Mouse (Mus musculus) liver, embryonic 14.5 days (tissue): Measurements from ENCODE around the gene Mrpl10. TPM values are rescaled to one million over a fixed set of nuclear protein-coding genes. Genes with fewer than 3 reads are reported as not detected.

Source experiments
- ATAC-seq: fragments of 200-750 bp; cut with Nextera tagmentation; 2 replicates; pipeline ENCODE4 v1.8.0; 2017; ENCODE audit warnings: moderate number of reproducible peaks, mild to moderate bottlenecking, moderate library complexity; ENCODE audit not compliant: insufficient read depth
- DNase-seq, 3 experiments: peaks; one replicate each; pipeline ENCODE4 v3.0.0-alpha.2; 2012 to 2013; ENCODE audit warnings: low read depth in 3 of 3, low spot score in 3 of 3
- H3K27ac ChIP-seq: fragments of 300-500 bp; sonication (generic); 2 replicates; pipeline ENCODE4 v1.5.1; 2014; ENCODE audit warnings: moderate library complexity, mild to moderate bottlenecking, control low read depth, inconsistent platforms
- H3K27me3 ChIP-seq: fragments of 300-500 bp; sonication (generic); 2 replicates; pipeline ENCODE4 v1.6.1; 2014; ENCODE audit warnings: mild to moderate bottlenecking, low read length, moderate library complexity; ENCODE audit not compliant: control insufficient read depth, insufficient read depth
- H3K36me3 ChIP-seq: fragments of 300-500 bp; sonication (generic); replicated peaks from 2 replicates; pipeline ENCODE4 v1.6.1; 2014; ENCODE audit warnings: low read depth; ENCODE audit not compliant: control insufficient read depth, insufficient read depth
- H3K4me1 ChIP-seq, 2 experiments: fragments of 200-500 bp in 1 of 2; fragments of 300-500 bp in 1 of 2; sonication (generic) in 1 of 2; replicated peaks; 2 replicates each; pipeline ENCODE4 v1.6.1; 2012 to 2014; ENCODE audit warnings: antibody characterized with exemption in 1 of 2, inconsistent platforms in 1 of 2, low read length in 1 of 2; ENCODE audit not compliant: control insufficient read depth in 2 of 2, insufficient read depth in 2 of 2
- H3K4me2 ChIP-seq: fragments of 300-500 bp; sonication (generic); 2 replicates; pipeline ENCODE4 v1.6.1; 2014; ENCODE audit warnings: low read depth, mild to moderate bottlenecking, control low read depth, moderate library complexity
- H3K4me3 ChIP-seq, 2 experiments: fragments of 200-500 bp in 1 of 2; fragments of 300-500 bp in 1 of 2; sonication (generic) in 1 of 2; 2 replicates each; pipeline ENCODE4 v1.5.1; 2012 to 2014; ENCODE audit warnings: low read depth in 2 of 2, low read length in 2 of 2, mild to moderate bottlenecking in 2 of 2, control low read depth in 1 of 2, inconsistent platforms in 1 of 2, moderate library complexity in 1 of 2; ENCODE audit not compliant: insufficient read depth in 1 of 2
- H3K9ac ChIP-seq: fragments of 300-500 bp; sonication (generic); replicated peaks from 2 replicates; pipeline ENCODE4 v1.6.1; 2014; ENCODE audit warnings: mild to moderate bottlenecking, control low read depth, moderate library complexity
- H3K9me3 ChIP-seq: fragments of 300-500 bp; sonication (generic); 2 replicates; pipeline ENCODE4 v1.6.1; 2016; ENCODE audit warnings: low read length, mixed read lengths; ENCODE audit not compliant: control insufficient read depth
- CTCF ChIP-seq: IDR thresholded peaks from 2 replicates; pipeline ENCODE4 v1.5.1; 2016; ENCODE audit warnings: antibody characterized with exemption, low read depth, control low read depth
- EP300 ChIP-seq: IDR thresholded peaks from 2 replicates; pipeline ENCODE4 v1.6.1; 2016; ENCODE audit warnings: antibody characterized with exemption, low read depth
- WGBS: fragments of 180-500 bp; shearing (Covaris S2); extraction: QIAGEN DNeasy Blood & Tissue Kit; methylation state at CpG from one replicate; pipeline ENCODE4 v1.1.7; 2014; ENCODE audit not compliant: insufficient replicate concordance; 5-methylcytosine and 5-hydroxymethylcytosine counted together
- polyA plus RNA-seq, 2 experiments: library from polyadenylated mRNA; depleted of rRNA in 1 of 2; stranded (reverse) in 1 of 2; unstranded in 1 of 2; fragments of >200 nt; fragmentation: Nextera tagmentation in 1 of 2; extraction: Ambion mirVana in 1 of 2; gene quantifications; 2 replicates each; pipeline versions ENCODE4 v1.2.1 to v1.2.3; 2012 to 2014

Gene Mrpl10
- polyA plus RNA-seq, 2 experiments, result 29.1 to 34.9 TPM

- Histone ChIP-seq H3K4me3 (no peak overlapping the region), H3K27ac (no peak overlapping the region), H3K9ac (no peak overlapping the region), H3K4me2 (peak overlapping the region; percentile 21), H3K4me1 (peaks cover 0 to 9% of the 10 kb centered on the region in 2 experiments; a peak in 1 of 4 replicates), H3K9me3 (no peaks in the 10 kb centered on the region), H3K36me3 (no peaks in the 10 kb centered on the region), H3K27me3 (peaks cover 31% of the 10 kb centered on the region)
- WGBS, result 26% methylated on average over 17 of the region's 17 CpGs
- TF ChIP-seq CTCF (no peak), EP300 (no peak)
- DNase-seq (no peak), ATAC-seq (no peak)
Measured at GRCm38 (mm10) chr11:96996773-96997379, 44.5 kb upstream of the Mrpl10 start.

GRCm38 (mm10) chr11:96997380-96997956, 43.9 kb upstream of the Mrpl10 start:
- Histone ChIP-seq H3K27me3 (peaks cover 31% of the 10 kb centered on the region), H3K4me2 (peak overlapping the region; percentile 21), H3K27ac (no peak overlapping the region), H3K4me3 (0 out of 4 replicates have a peak overlapping the region, but pooled peaks of 1 of the 2 experiments have one; percentile 4), H3K4me1 (peaks cover 0 to 5% of the 10 kb centered on the region in 2 experiments; a peak in 1 of 4 replicates), H3K36me3 (no peaks in the 10 kb centered on the region), H3K9me3 (no peaks in the 10 kb centered on the region), H3K9ac (no peak overlapping the region)
- no peak for ATAC-seq
- no peak for TF ChIP-seq CTCF
- DNase-seq, result no peak
- WGBS, result 12% methylated on average over 30 of the region's 30 CpGs

GRCm38 (mm10) chr11:97003170-97003569, 38.2 kb upstream of the Mrpl10 start:
- Histone ChIP-seq H3K4me2 (no peak overlapping the region), H3K4me3 (no peak overlapping the region), H3K27ac (no peak overlapping the region), H3K27me3 (peaks cover 8% of the 10 kb centered on the region; the same call in 1 of the 2 replicates), H3K9ac (no peak overlapping the region), H3K36me3 (no peaks in the 10 kb centered on the region), H3K9me3 (no peaks in the 10 kb centered on the region), H3K4me1 (0 out of 4 replicates have a peak, but pooled peaks cover 0 to 2% of the 10 kb centered on the region in 2 experiments)
- TF ChIP-seq CTCF (no peak), EP300 (no peak)
- DNase-seq (no peak), ATAC-seq (no peak)
- WGBS, result 30% methylated on average over 5 of the region's 5 CpGs

GRCm38 (mm10) chr11:97007093-97007794, 34.1 kb upstream of the Mrpl10 start:
- H3K27me3 ChIP-seq, result peaks cover 10% of the 10 kb centered on the region
- no peak for ATAC-seq
- WGBS, result 32% methylated on average over 9 of the region's 9 CpGs

GRCm38 (mm10) chr11:97009198-97009790, 32.1 kb upstream of the Mrpl10 start:
- Histone ChIP-seq H3K36me3 (no peaks in the 10 kb centered on the region), H3K27me3 (peaks cover 10% of the 10 kb centered on the region), H3K27ac (no peak overlapping the region), H3K9me3 (no peaks in the 10 kb centered on the region), H3K4me2 (no peak overlapping the region), H3K4me1 (0 out of 4 replicates have a peak, but pooled peaks cover 0 to 2% of the 10 kb centered on the region in 2 experiments), H3K4me3 (no peak overlapping the region), H3K9ac (no peak overlapping the region)
- TF ChIP-seq CTCF (no peak), EP300 (no peak)
- no peak for ATAC-seq
- DNase-seq, result no peak
- 30% methylated on average over 8 of the region's 8 CpGs for WGBS

More at GRCm38 (mm10) chr11:97007093-97007794, 34.1 kb upstream of the Mrpl10 start:
- TF ChIP-seq CTCF, result no peak
- no peak for TF ChIP-seq EP300
- Histone ChIP-seq H3K4me3 (no peak overlapping the region), H3K27ac (no peak overlapping the region), H3K4me2 (no peak overlapping the region), H3K9ac (no peak overlapping the region), H3K9me3 (no peaks in the 10 kb centered on the region), H3K36me3 (no peaks in the 10 kb centered on the region), H3K4me1 (0 out of 4 replicates have a peak, but pooled peaks cover 0 to 2% of the 10 kb centered on the region in 2 experiments)
- DNase-seq, result no peak
